Mouse (Mus musculus) intestine, embryonic 14.5 days (tissue): ENCODE measurements around the gene Pdik1l. TPM values are rescaled to one million over a fixed set of nuclear protein-coding genes. Genes with fewer than 3 reads are reported as not detected.

Experiments used
- ATAC-seq: fragments of 200-750 bp; cut with Nextera tagmentation; replicated peaks from 2 replicates; pipeline ENCODE4 v1.8.0; 2017; ENCODE audit warnings: low read depth, moderate number of reproducible peaks, moderate TSS enrichment, moderate library complexity; ENCODE audit not compliant: low FRiP score, low TSS enrichment
- DNase-seq: peaks from one replicate; pipeline ENCODE4 v3.0.0-alpha.2; 2018; ENCODE audit warnings: low spot score
- H3K27ac ChIP-seq: fragments of 300-500 bp; sonication (generic); 2 replicates; pipeline ENCODE4 v1.5.1; 2014; ENCODE audit warnings: low read depth, mild to moderate bottlenecking, control low read depth
- H3K27me3 ChIP-seq: fragments of 300-500 bp; sonication (generic); replicated peaks from 2 replicates; pipeline ENCODE4 v1.6.1; 2014; ENCODE audit warnings: low read length, control low read depth; ENCODE audit not compliant: control insufficient read depth, insufficient read depth
- H3K36me3 ChIP-seq: fragments of 300-500 bp; sonication (generic); 2 replicates; pipeline ENCODE4 v1.6.1; 2014; ENCODE audit warnings: low read length, control low read depth; ENCODE audit not compliant: control insufficient read depth, insufficient read depth
- H3K4me1 ChIP-seq: fragments of 300-500 bp; sonication (generic); replicated peaks from 2 replicates; pipeline ENCODE4 v1.6.1; 2014; ENCODE audit warnings: low read length, control low read depth, mixed read lengths; ENCODE audit not compliant: control insufficient read depth, insufficient read depth
- H3K4me2 ChIP-seq: fragments of 300-500 bp; sonication (generic); 2 replicates; pipeline ENCODE4 v1.6.1; 2014; ENCODE audit warnings: low read length
- H3K4me3 ChIP-seq: fragments of 300-500 bp; sonication (generic); 2 replicates; pipeline ENCODE4 v1.5.1; 2014; ENCODE audit warnings: low read depth, low read length, control low read depth, mixed read lengths
- H3K9ac ChIP-seq: fragments of 300-500 bp; sonication (generic); 2 replicates; pipeline ENCODE4 v1.6.1; 2014; ENCODE audit warnings: mild to moderate bottlenecking, low read length
- H3K9me3 ChIP-seq: fragments of 300-500 bp; sonication (generic); 2 replicates; pipeline ENCODE4 v1.6.1; 2016; ENCODE audit warnings: low read length, control low read depth; ENCODE audit not compliant: control insufficient read depth
- WGBS: fragments of 180-500 bp; shearing (Covaris S2); extraction: QIAGEN DNeasy Blood & Tissue Kit; methylation state at CpG from one replicate; pipeline ENCODE4 v1.1.7; 2014; 5-methylcytosine and 5-hydroxymethylcytosine counted together
- polyA plus RNA-seq: library from polyadenylated mRNA; unstranded; fragments of >200 nt; fragmentation: Nextera tagmentation; extraction: Ambion mirVana; gene quantifications from 2 replicates; pipeline ENCODE4 v1.2.1, GENCODE M21; 2014

Gene Pdik1l
- polyA plus RNA-seq, 1 experiment from 2014 or later: 18.4 TPM

GRCm38 (mm10) chr4:134307367-134308072, 19.8 kb upstream of the Pdik1l start:
- Histone ChIP-seq H3K4me1 (peaks cover 10% of the 10 kb centered on the region; the same call in 1 of the 2 replicates), H3K36me3 (no peaks in the 10 kb centered on the region), H3K9me3 (no peaks in the 10 kb centered on the region), H3K4me3 (no peak overlapping the region), H3K27ac (no peak overlapping the region; the same call in 1 of the 2 replicates), H3K27me3 (no peaks in the 10 kb centered on the region), H3K9ac (no peak overlapping the region), H3K4me2 (peak overlapping the region; percentile 23)
- DNase-seq: peak; percentile 72
- 11% methylated on average over 12 of the region's 12 CpGs for WGBS
- peak; percentile 65 for ATAC-seq

DNA sequence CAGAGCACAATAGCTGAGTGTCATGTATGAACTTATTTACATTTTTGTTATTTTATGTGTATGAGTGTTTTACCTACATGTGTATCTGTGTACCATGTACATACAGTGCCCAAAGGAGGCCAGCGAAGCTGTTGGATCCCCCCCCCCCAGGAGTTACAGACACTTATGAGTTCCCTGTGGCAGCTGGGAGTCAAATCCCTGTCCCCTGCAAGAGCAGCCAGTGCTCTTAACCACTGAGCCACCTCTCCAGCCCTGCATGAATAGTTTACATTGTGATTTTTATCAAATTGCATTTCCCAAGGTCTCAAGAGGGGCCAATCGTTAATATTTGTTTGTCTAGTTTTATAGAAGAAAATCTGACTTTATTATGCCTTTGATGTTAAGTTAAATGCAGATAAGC, 19.3 kb upstream of the Pdik1l start:
- no peak overlapping the region for H3K27ac ChIP-seq
- H3K9ac ChIP-seq: no peak overlapping the region
- ATAC-seq (peak; percentile 42), DNase-seq (no peak)
- H3K36me3 ChIP-seq: no peaks in the 10 kb centered on the region
- no peak overlapping the region; the same call in 1 of the 2 replicates for H3K4me2 ChIP-seq
- no peaks in the 10 kb centered on the region for H3K27me3 ChIP-seq
- WGBS: 48% methylated on average over 2 of the region's 2 CpGs
- peaks cover 10% of the 10 kb centered on the region; the same call in 1 of the 2 replicates for H3K4me1 ChIP-seq
- H3K9me3 ChIP-seq: no peaks in the 10 kb centered on the region
- H3K4me3 ChIP-seq: no peak overlapping the region

GRCm38 (mm10) chr4:134302084-134302483, 14.4 kb upstream of the Pdik1l start:
- ATAC-seq: no peak
- Histone ChIP-seq H3K4me1 (peaks cover 4% of the 10 kb centered on the region; the same call in 1 of the 2 replicates), H3K36me3 (no peaks in the 10 kb centered on the region), H3K27ac (no peak overlapping the region), H3K9me3 (no peaks in the 10 kb centered on the region), H3K9ac (no peak overlapping the region), H3K4me3 (no peak overlapping the region), H3K4me2 (no peak overlapping the region), H3K27me3 (no peaks in the 10 kb centered on the region)
- no peak for DNase-seq
- WGBS: 74% methylated on average over 5 of the region's 5 CpGs

DNA sequence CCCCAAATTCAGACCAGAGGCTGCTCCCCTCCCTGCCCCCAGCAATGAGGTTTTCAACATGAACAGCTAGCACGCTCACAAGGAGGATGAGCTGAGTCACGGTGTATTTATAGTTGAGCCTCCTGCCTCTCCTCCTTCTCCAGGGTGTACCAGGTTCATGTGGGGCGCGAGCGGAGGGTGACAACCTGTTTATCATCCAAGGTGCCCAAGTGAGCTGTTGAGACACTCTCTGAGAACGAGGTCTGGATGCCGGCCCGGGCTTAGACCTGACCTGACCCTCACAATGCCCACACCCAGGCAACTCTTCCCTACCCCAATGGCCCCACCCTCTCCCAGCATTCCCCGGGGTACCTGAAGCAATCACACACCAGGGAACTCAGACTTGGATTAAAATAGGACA, 12.6 kb upstream of the Pdik1l start:
- no peaks in the 10 kb centered on the region for H3K36me3 ChIP-seq
- H3K27me3 ChIP-seq: no peaks in the 10 kb centered on the region
- H3K4me1 ChIP-seq: no peaks in the 10 kb centered on the region
- DNase-seq (no peak), ATAC-seq (no peak)
- H3K27ac ChIP-seq: no peak overlapping the region
- H3K9me3 ChIP-seq: 0 out of 2 replicates have a peak, but pooled peaks cover 3% of the 10 kb centered on the region
- H3K4me3 ChIP-seq: no peak overlapping the region
- no peak overlapping the region for H3K4me2 ChIP-seq
- WGBS: 66% methylated on average over 9 of the region's 9 CpGs
- H3K9ac ChIP-seq: no peak overlapping the region

GRCm38 (mm10) chr4:134299498-134299810, 11.8 kb upstream of the Pdik1l start:
- H3K4me2 ChIP-seq: no peak overlapping the region
- H3K4me1 ChIP-seq: no peaks in the 10 kb centered on the region
- no peak overlapping the region for H3K4me3 ChIP-seq
- H3K36me3 ChIP-seq: no peaks in the 10 kb centered on the region
- ATAC-seq: no peak
- no peak for DNase-seq
- WGBS: 73% methylated on average over 4 of the region's 4 CpGs
- H3K27me3 ChIP-seq: no peaks in the 10 kb centered on the region
- H3K9ac ChIP-seq: no peak overlapping the region
- 0 out of 2 replicates have a peak, but pooled peaks cover 3% of the 10 kb centered on the region for H3K9me3 ChIP-seq
- H3K27ac ChIP-seq: no peak overlapping the region

GRCm38 (mm10) chr4:134298626-134299497, 11.2 kb upstream of the Pdik1l start:
- H3K9ac ChIP-seq: no peak overlapping the region
- DNase-seq (no peak), ATAC-seq (no peak)
- no peaks in the 10 kb centered on the region for H3K27me3 ChIP-seq
- H3K9me3 ChIP-seq: 0 out of 2 replicates have a peak, but pooled peaks cover 3% of the 10 kb centered on the region
- no peak overlapping the region for H3K27ac ChIP-seq
- H3K36me3 ChIP-seq: no peaks in the 10 kb centered on the region
- H3K4me3 ChIP-seq: no peak overlapping the region
- no peaks in the 10 kb centered on the region for H3K4me1 ChIP-seq
- no peak overlapping the region for H3K4me2 ChIP-seq
- WGBS: 71% methylated on average over 19 of the region's 19 CpGs

DNA sequence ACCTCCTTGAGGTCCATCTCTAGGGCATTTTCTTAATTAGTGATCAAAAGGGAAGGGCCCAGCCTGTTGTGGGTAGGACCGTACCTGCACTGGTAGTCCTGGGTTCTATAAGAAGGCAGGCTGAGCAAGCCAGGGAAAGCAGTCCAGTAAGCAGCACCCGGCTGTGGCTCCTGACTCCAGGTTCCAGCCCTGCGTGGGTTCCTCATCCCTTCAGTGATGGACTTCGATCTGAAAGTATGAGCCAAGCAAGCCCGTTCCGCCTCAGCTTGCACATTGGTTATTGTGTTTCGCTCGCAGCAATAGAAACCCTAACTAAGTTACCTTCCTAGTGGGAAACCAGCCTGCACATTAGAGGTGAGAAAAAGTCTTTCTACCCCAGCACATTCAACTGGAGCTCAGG, 9.7 kb upstream of the Pdik1l start:
- WGBS: 91% methylated on average over 8 of the region's 8 CpGs
- Histone ChIP-seq H3K27me3 (0 out of 2 replicates have a peak, but pooled peaks cover 9% of the 10 kb centered on the region), H3K9ac (no peak overlapping the region), H3K4me1 (no peaks in the 10 kb centered on the region), H3K9me3 (0 out of 2 replicates have a peak, but pooled peaks cover 3% of the 10 kb centered on the region), H3K4me3 (no peak overlapping the region), H3K36me3 (no peaks in the 10 kb centered on the region), H3K4me2 (no peak overlapping the region), H3K27ac (no peak overlapping the region)
- ATAC-seq (no peak), DNase-seq (no peak)

DNA sequence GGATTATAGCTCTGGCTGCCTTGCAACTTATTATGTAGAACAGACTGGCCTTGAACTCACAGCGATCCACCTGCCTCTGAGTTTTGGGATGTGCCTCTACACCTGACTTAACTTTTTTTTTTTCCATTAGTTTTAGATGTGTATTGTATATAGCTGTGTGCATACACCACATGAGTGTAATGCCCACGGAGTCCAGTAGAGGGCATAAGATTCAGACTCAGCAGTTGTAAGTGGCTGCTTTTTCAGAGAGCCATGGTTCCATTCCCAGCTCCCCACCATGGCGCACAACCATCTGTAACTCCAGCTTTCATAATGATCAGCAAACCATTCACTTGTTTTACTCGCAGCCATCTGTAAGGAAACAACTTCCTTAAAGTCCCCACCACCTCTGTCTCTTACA, 8.8 kb upstream of the Pdik1l start:
- H3K4me2 ChIP-seq: no peak overlapping the region
- ATAC-seq: no peak
- no peak overlapping the region for H3K4me3 ChIP-seq
- H3K9me3 ChIP-seq: 0 out of 2 replicates have a peak, but pooled peaks cover 3% of the 10 kb centered on the region
- H3K4me1 ChIP-seq: no peaks in the 10 kb centered on the region
- 0 out of 2 replicates have a peak, but pooled peaks cover 9% of the 10 kb centered on the region for H3K27me3 ChIP-seq
- no peak overlapping the region for H3K9ac ChIP-seq
- WGBS: 88% methylated on average over 4 of the region's 4 CpGs
- H3K27ac ChIP-seq: no peak overlapping the region
- H3K36me3 ChIP-seq: no peaks in the 10 kb centered on the region
- no peak for DNase-seq
